Mouse (Mus musculus): ENCODE data around the gene Tldc2.

DNA sequence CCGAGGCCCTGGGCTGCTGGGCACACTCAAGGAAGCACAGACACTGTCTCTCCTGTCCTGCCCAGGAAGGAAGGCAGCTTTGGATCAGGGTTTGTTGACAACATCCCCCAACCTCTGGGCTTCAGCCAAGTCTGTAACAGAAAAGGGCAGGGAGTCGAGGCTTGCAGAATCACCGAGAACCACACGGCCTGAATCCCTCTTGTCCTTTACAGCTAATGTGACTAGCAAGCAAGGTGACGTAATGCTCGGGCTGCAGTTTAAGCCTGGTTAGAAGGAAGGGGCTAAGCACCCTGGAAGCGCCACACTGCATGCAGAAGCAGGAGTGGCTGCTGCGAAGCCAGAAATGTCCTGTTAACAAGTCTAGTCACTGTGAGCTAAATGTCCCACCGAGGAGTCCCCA, 16.5 kb upstream of the Tldc2 start:
- TF ChIP-seq POLR2AphosphoS2 (IDR thresholded peaks at IDR 0.05; ENCODE audit: insufficient read length, low read depth) (no peak), REST (IDR thresholded peaks at IDR 0.05; ENCODE audit: insufficient read depth, insufficient read length) (no peak), MYOG (IDR thresholded peaks at IDR 0.05; ENCODE audit: control insufficient read depth in 1 of 3, insufficient read depth in 1 of 3, insufficient read length in 2 of 3, low read depth in 2 of 3) (no peak), POLR2A (IDR thresholded peaks at IDR 0.05; ENCODE audit: insufficient read length, low read depth) (no peak), MAX (IDR thresholded peaks at IDR 0.05; ENCODE audit: low read depth) (no peak), USF1 (IDR thresholded peaks at IDR 0.05; ENCODE audit: low read depth) (no peak)
